ENCODE assay signal across 24 mouse cellular contexts in the genomic region with DNA sequence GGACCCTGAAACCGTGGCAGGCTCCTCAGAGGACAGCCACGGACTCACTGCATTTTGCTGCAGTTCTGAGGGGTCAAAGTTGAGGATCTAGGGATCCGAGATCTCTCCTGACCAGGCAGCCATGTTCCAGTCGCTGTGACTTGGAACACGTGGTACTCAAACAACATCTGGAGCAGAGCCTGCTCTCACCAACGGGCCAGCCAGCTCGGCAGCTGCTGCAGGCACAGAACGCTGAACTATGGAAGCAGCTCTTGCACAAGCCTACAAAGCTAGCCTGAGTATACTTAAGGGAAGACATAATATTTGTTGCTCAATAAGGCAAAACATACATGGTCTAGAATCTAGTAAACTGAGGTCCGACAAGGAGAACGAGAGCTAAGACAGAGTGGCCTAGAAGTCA. TPM values are rescaled to one million over a fixed set of nuclear protein-coding genes. Genes with fewer than 3 reads are reported as not detected.
DNase-seq lines count a peak whose midpoint lies in the region; ATAC-seq and TF ChIP-seq lines count a peak whose summit lies in the region.
"Had no signal": no experiment of that assay in that cellular context is flagged by ENCODE, and none has a peak within 500 bp of the region (broad histone marks: within the 10 kb centered on the region; RNA-seq: fewer than 3 reads in every experiment).

No protein-coding gene starts in this region.

- no peak overlapping the region for H3K9ac ChIP-seq in heart, postnatal 0 days (replicated peaks; ENCODE audit: low read depth, low read length)
- H3K9ac ChIP-seq: forebrain, embryonic 15.5 days; liver, embryonic 13.5 days had no signal

- H3K36me3 ChIP-seq in heart, postnatal 0 days (replicated peaks; ENCODE audit: control insufficient read depth, insufficient read depth, low read length), result peaks cover 51% of the 10 kb centered on the region

- peaks cover 10% of the 10 kb centered on the region for H3K4me1 ChIP-seq in heart, postnatal 0 days (ENCODE audit: control insufficient read depth, insufficient read depth)

- TF ChIP-seq CTCF in heart, postnatal 0 days (IDR thresholded peaks at IDR 0.05; ENCODE audit: low read depth), result no peak

- peak; percentile 2 for DNase-seq in heart, postnatal 0 days (ENCODE audit: low spot score)
- DNase-seq in heart, postnatal 4 days, result no peak
- DNase-seq in brain, adult 2 months (ENCODE audit: low read depth, low spot score), result peak; percentile 43
- peak; percentile 44 for DNase-seq in gastrocnemius, postnatal 10 days
- DNase-seq in lung, postnatal 25 days (ENCODE audit: low spot score), result peak; percentile 14
- DNase-seq in retina, postnatal 1 day, result no peak
- DNase-seq in neural tube, embryonic 10.5 days (ENCODE audit: extremely low spot score, low spot score), result no peak
- DNase-seq: cerebellum, adult 18-20 months; cerebellum, postnatal 36 days; kidney, adult 11 months; left cerebral cortex, postnatal 4 days; liver, embryonic 13.5 days; right cerebral cortex, postnatal 14 days had no signal

- WGBS in heart, postnatal 0 days, result 81% methylated on average over 10 of the region's 10 CpGs

- H3K4me3 ChIP-seq in heart, postnatal 0 days (ENCODE audit: low read depth, low read length), result no peak overlapping the region
- H3K4me3 ChIP-seq: erythroblast, embryonic 14.5 days; forebrain, embryonic 15.5 days; layer of hippocampus, adult 2 months; liver, embryonic 13.5 days had no signal

- no peak overlapping the region for H3K27ac ChIP-seq in heart, postnatal 0 days (ENCODE audit: low read depth)
- H3K27ac ChIP-seq: forebrain, embryonic 15.5 days; kidney, postnatal 0 days; layer of hippocampus, adult 2 months; liver, embryonic 13.5 days; stomach, postnatal 0 days had no signal

- TF ChIP-seq EP300 in heart, postnatal 0 days (IDR thresholded peaks at IDR 0.05; ENCODE audit: low read depth), result no peak

- H3K27me3 ChIP-seq in heart, postnatal 0 days (ENCODE audit: control insufficient read depth, insufficient read depth, low read length), result no peaks in the 10 kb centered on the region
- H3K27me3 ChIP-seq: forebrain, embryonic 15.5 days; liver, embryonic 13.5 days had no signal

- no peak for ATAC-seq in heart, postnatal 0 days (ENCODE audit: insufficient read depth, low read depth)
- ATAC-seq: forebrain, embryonic 15.5 days; hindbrain, embryonic 16.5 days had no signal

- H3K9me3 ChIP-seq in heart, postnatal 0 days (replicated peaks; ENCODE audit: control insufficient read depth, low read length), result no peaks in the 10 kb centered on the region
- H3K9me3 ChIP-seq: forebrain, embryonic 15.5 days; G1E; liver, embryonic 13.5 days had no signal

- no peak overlapping the region for H3K4me2 ChIP-seq in heart, postnatal 0 days (ENCODE audit: low read depth, low read length)
- H3K4me2 ChIP-seq: forebrain, embryonic 15.5 days; liver, embryonic 13.5 days had no signal

RNA-seq across cellular contexts. Expression of a gene that starts 15.7 kb away (rescaled TPM):
- 15.3 and 30.8 TPM in 2 replicates for total RNA-seq in heart, postnatal 0 days (2014; rRNA removed; ENCODE audit: low replicate concordance)
- polyA plus RNA-seq in heart, postnatal 0 days (2015; fragmentation: Nextera tagmentation; extraction: Ambion mirVana), result 35.0 and 38.2 TPM in 2 replicates
- 10 to 100 TPM; 13.0 to 14.5 TPM for total RNA-seq in heart, postnatal 4 days (2021)
- 10 to 100 TPM; 15.0 to 16.0 TPM for total RNA-seq in gastrocnemius, postnatal 10 days (2021)

RNA-seq across cellular contexts. Expression of a gene that starts 16.4 kb away (rescaled TPM):
- 24.3 and 46.1 TPM in 2 replicates for total RNA-seq in heart, postnatal 0 days (2014; rRNA removed; ENCODE audit: low replicate concordance)
- 87.4 and 93.1 TPM in 2 replicates for polyA plus RNA-seq in heart, postnatal 0 days (2015; fragmentation: Nextera tagmentation; extraction: Ambion mirVana)
- 10 to 100 TPM; 45.8 to 54.5 TPM for total RNA-seq in heart, postnatal 4 days (2021)
- total RNA-seq in gastrocnemius, postnatal 10 days (2021), result 10 to 100 TPM; 54.8 to 57.8 TPM

RNA-seq across cellular contexts. Expression of a gene that starts 45.7 kb away (rescaled TPM):
- total RNA-seq in heart, postnatal 0 days (2014; rRNA removed; ENCODE audit: low replicate concordance), result not detected in 2 replicates
- not detected in 2 replicates for polyA plus RNA-seq in heart, postnatal 0 days (2015; fragmentation: Nextera tagmentation; extraction: Ambion mirVana)
- not detected for total RNA-seq in heart, postnatal 4 days (2021)
- total RNA-seq in gastrocnemius, postnatal 10 days (2021), result not detected
- total RNA-seq: G1E; gastrocnemius, adult 8-10 months; left cerebral cortex, adult 18-20 months; left cerebral cortex, postnatal 4 days; megakaryocyte progenitor cell, adult 5-6 weeks had no signal
- polyA plus RNA-seq: forebrain, embryonic 15.5 days; G1E; heart, embryonic 16.5 days; kidney, postnatal 0 days had no signal

RNA-seq across cellular contexts. Expression of a gene that starts 51.1 kb away (rescaled TPM):
- total RNA-seq in heart, postnatal 0 days (2014; rRNA removed; ENCODE audit: low replicate concordance), result not detected in 2 replicates
- 0.08 and 0.41 TPM in 2 replicates for polyA plus RNA-seq in heart, postnatal 0 days (2015; fragmentation: Nextera tagmentation; extraction: Ambion mirVana)
- not detected for total RNA-seq in heart, postnatal 4 days (2021)
- total RNA-seq in gastrocnemius, postnatal 10 days (2021), result under 1 TPM in 1 of 2 experiments, not detected in 1; 0.38 TPM
- total RNA-seq: G1E; gastrocnemius, adult 8-10 months; megakaryocyte progenitor cell, adult 5-6 weeks had no signal
- polyA plus RNA-seq: erythroblast, embryonic 14.5 days; G1E; liver, embryonic 13.5 days had no signal

RNA-seq across cellular contexts. Expression of a gene that starts 57.0 kb away (rescaled TPM):
- total RNA-seq in heart, postnatal 0 days (2014; rRNA removed; ENCODE audit: low replicate concordance), result 59.8 and 64.3 TPM in 2 replicates
- 33.1 and 37.1 TPM in 2 replicates for polyA plus RNA-seq in heart, postnatal 0 days (2015; fragmentation: Nextera tagmentation; extraction: Ambion mirVana)
- total RNA-seq in heart, postnatal 4 days (2021), result 10 to 100 TPM; 39.0 to 41.5 TPM
- total RNA-seq in gastrocnemius, postnatal 10 days (2021), result 10 to 100 TPM; 35.0 to 39.0 TPM

Comparison
In these comparisons a context has a peak if more than half of its experiments do, and no peak if none do; other contexts are left out.
1. DNase-seq: peak in heart, postnatal 0 days (single experiment), brain, adult 2 months (single experiment), gastrocnemius, postnatal 10 days (single experiment) and lung, postnatal 25 days (single experiment); none in heart, postnatal 4 days (single experiment), retina, postnatal 1 day (single experiment) and neural tube, embryonic 10.5 days (single experiment).